Mouse (Mus musculus) A20 (cell line): ENCODE results near the gene Pfkm.

Source experiments
- DNase-seq: peaks from one replicate; pipeline ENCODE4 v3.0.0-alpha.2; 2011; ENCODE audit warnings: low read depth, low spot score

Pfkm gene

GRCm38 (mm10) chr15:98092372-98093120 is at the start of gene Pfkm:
Gene Pfkm (plus strand): TSS chr15:98092589.
- no peak for DNase-seq

- no peak for DNase-seq
Observed at GRCm38 (mm10) chr15:98043967-98044366, 48.4 kb upstream of the Pfkm start.

GRCm38 (mm10) chr15:98044387-98044786 is 48.0 kb upstream of the Pfkm start:
- no peak for DNase-seq

- no peak for DNase-seq
Observed at GRCm38 (mm10) chr15:98048918-98049700, 43.3 kb upstream of the Pfkm start.

- DNase-seq = no peak
Observed at GRCm38 (mm10) chr15:98051685-98052084, 40.7 kb upstream of the Pfkm start.

- peak; percentile 41 for DNase-seq
Observed at GRCm38 (mm10) chr15:98055246-98055645, 37.1 kb upstream of the Pfkm start.

GRCm38 (mm10) chr15:98065881-98066280 is 26.5 kb upstream of the Pfkm start:
- no peak for DNase-seq

GRCm38 (mm10) chr15:98066602-98067001 is 25.8 kb upstream of the Pfkm start:
- DNase-seq = no peak

GRCm38 (mm10) chr15:98067492-98067891 is 24.9 kb upstream of the Pfkm start:
- no peak for DNase-seq

GRCm38 (mm10) chr15:98068506-98068905 is 23.9 kb upstream of the Pfkm start:
- DNase-seq = no peak

GRCm38 (mm10) chr15:98069566-98070245 is 22.7 kb upstream of the Pfkm start:
- no peak for DNase-seq

- DNase-seq = no peak
Observed at GRCm38 (mm10) chr15:98070376-98070775, 22.0 kb upstream of the Pfkm start.

GRCm38 (mm10) chr15:98074521-98074920 is 17.9 kb upstream of the Pfkm start:
- peak; percentile 88 for DNase-seq

GRCm38 (mm10) chr15:98075034-98075433 is 17.4 kb upstream of the Pfkm start:
- peak; percentile 97 for DNase-seq

GRCm38 (mm10) chr15:98076901-98077300 is 15.5 kb upstream of the Pfkm start:
- no peak for DNase-seq

- peak; percentile 68 for DNase-seq
Observed at GRCm38 (mm10) chr15:98088889-98089288, 3.5 kb upstream of the Pfkm start.

GRCm38 (mm10) chr15:98089421-98090183 is 2.8 kb upstream of the Pfkm start:
- peak; percentile 84 for DNase-seq

- DNase-seq = no peak
Observed at GRCm38 (mm10) chr15:98091841-98092240, 548 bp upstream of the Pfkm start.

- DNase-seq = peak; percentile 97
Observed at GRCm38 (mm10) chr15:98093121-98094011, 977 bp downstream of the Pfkm start, which contains the start of gene Senp1. Gene Senp1 (minus strand): TSS chr15:98093744.

GRCm38 (mm10) chr15:98094905-98095304 is 2.5 kb downstream of the Pfkm start:
- DNase-seq = no peak
